Mouse (Mus musculus): ENCODE results near the gene Rps27. TPM values are rescaled to one million over a fixed set of nuclear protein-coding genes. Genes with fewer than 3 reads are reported as not detected.

The Rps27 gene
- polyA plus RNA-seq, 1 experiment, result 2,177 TPM

GRCm38 (mm10) chr3:90209908-90210566 is 3.4 kb downstream of the Rps27 start:
- DNase-seq, result no peak
- TF ChIP-seq CTCF (IDR thresholded peaks at IDR 0.05; ENCODE audit: borderline replicate concordance, control insufficient read depth, extremely low read depth, insufficient read depth, low read length, poor library complexity), result no peak
- no peak for TF ChIP-seq POLR2A (IDR thresholded peaks at IDR 0.05; ENCODE audit: control insufficient read depth, extremely low read depth, insufficient read depth, low read length, poor library complexity)
- Histone ChIP-seq H3K27me3 (ENCODE audit: control insufficient read depth, insufficient read depth, low read length) (no peaks in the 10 kb centered on the region), H3K4me1 (replicated peaks; ENCODE audit: control insufficient read depth, insufficient read depth, low read length) (peaks cover 10% of the 10 kb centered on the region), H3K27ac (ENCODE audit: control insufficient read depth, insufficient read depth, low read length) (no peak overlapping the region), H3K4me3 (ENCODE audit: control insufficient read depth, insufficient read depth, low read length) (no peak overlapping the region), H3K36me3 (ENCODE audit: control insufficient read depth, insufficient read depth, low read length) (peaks cover 46% of the 10 kb centered on the region)
- WGBS, result 95% methylated on average over 5 of the region's 5 CpGs

GRCm38 (mm10) chr3:90208662-90209061 is 4.8 kb downstream of the Rps27 start:
- no peak for TF ChIP-seq POLR2A (IDR thresholded peaks at IDR 0.05; ENCODE audit: control insufficient read depth, extremely low read depth, insufficient read depth, low read length, poor library complexity)
- TF ChIP-seq CTCF (IDR thresholded peaks at IDR 0.05; ENCODE audit: borderline replicate concordance, control insufficient read depth, extremely low read depth, insufficient read depth, low read length, poor library complexity), result no peak
- 95% methylated on average over 2 of the region's 2 CpGs for WGBS
- no peak overlapping the region for H3K27ac ChIP-seq (ENCODE audit: control insufficient read depth, insufficient read depth, low read length)

DNA sequence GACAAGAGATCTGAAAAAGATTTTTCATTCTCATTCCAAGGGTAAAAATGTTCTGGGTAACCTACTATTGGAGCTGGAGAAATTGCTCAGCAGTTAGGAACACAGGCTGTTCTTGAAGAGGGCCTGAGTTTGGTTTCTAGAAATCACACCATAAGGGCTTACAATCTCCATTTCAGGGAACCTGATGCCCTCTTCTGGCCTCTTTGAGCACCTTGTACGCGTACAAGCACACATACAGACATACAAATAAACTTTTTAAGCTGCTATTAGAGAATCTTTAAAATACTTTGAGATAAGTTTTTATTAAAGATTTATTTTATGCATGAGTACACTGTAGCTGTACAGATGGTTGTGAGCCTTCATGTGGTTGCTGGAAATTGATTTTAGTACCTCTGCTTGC is 8.9 kb downstream of the Rps27 start:
- no peak for DNase-seq
- Histone ChIP-seq H3K36me3 (ENCODE audit: control insufficient read depth, insufficient read depth, low read length) (peaks cover 19% of the 10 kb centered on the region; the same call in 1 of the 2 replicates), H3K27ac (ENCODE audit: control insufficient read depth, insufficient read depth, low read length) (no peak overlapping the region), H3K4me3 (ENCODE audit: control insufficient read depth, insufficient read depth, low read length) (no peak overlapping the region), H3K27me3 (ENCODE audit: control insufficient read depth, insufficient read depth, low read length) (no peaks in the 10 kb centered on the region), H3K4me1 (replicated peaks; ENCODE audit: control insufficient read depth, insufficient read depth, low read length) (no peaks in the 10 kb centered on the region)
- no peak for TF ChIP-seq POLR2A (IDR thresholded peaks at IDR 0.05; ENCODE audit: control insufficient read depth, extremely low read depth, insufficient read depth, low read length, poor library complexity)
- TF ChIP-seq CTCF (IDR thresholded peaks at IDR 0.05; ENCODE audit: borderline replicate concordance, control insufficient read depth, extremely low read depth, insufficient read depth, low read length, poor library complexity), result no peak
- 99% methylated on average over 2 of the region's 2 CpGs for WGBS

More at GRCm38 (mm10) chr3:90208662-90209061, 4.8 kb downstream of the Rps27 start:
- Histone ChIP-seq H3K4me1 (replicated peaks; ENCODE audit: control insufficient read depth, insufficient read depth, low read length) (peaks cover 8% of the 10 kb centered on the region), H3K4me3 (ENCODE audit: control insufficient read depth, insufficient read depth, low read length) (no peak overlapping the region), H3K36me3 (ENCODE audit: control insufficient read depth, insufficient read depth, low read length) (peaks cover 46% of the 10 kb centered on the region), H3K27me3 (ENCODE audit: control insufficient read depth, insufficient read depth, low read length) (no peaks in the 10 kb centered on the region)
- DNase-seq, result no peak

GRCm38 (mm10) chr3:90203619-90204018 is 9.8 kb downstream of the Rps27 start:
- 95% methylated on average over 5 of the region's 5 CpGs for WGBS
- H3K27me3 ChIP-seq (ENCODE audit: control insufficient read depth, insufficient read depth, low read length), result no peaks in the 10 kb centered on the region
- no peak for DNase-seq

GRCm38 (mm10) chr3:90202884-90203283 is 10.6 kb downstream of the Rps27 start:
- Histone ChIP-seq H3K27me3 (ENCODE audit: control insufficient read depth, insufficient read depth, low read length) (no peaks in the 10 kb centered on the region), H3K4me3 (ENCODE audit: control insufficient read depth, insufficient read depth, low read length) (no peak overlapping the region), H3K27ac (ENCODE audit: control insufficient read depth, insufficient read depth, low read length) (no peak overlapping the region), H3K36me3 (ENCODE audit: control insufficient read depth, insufficient read depth, low read length) (peaks cover 7% of the 10 kb centered on the region; the same call in 1 of the 2 replicates), H3K4me1 (replicated peaks; ENCODE audit: control insufficient read depth, insufficient read depth, low read length) (no peaks in the 10 kb centered on the region)
- TF ChIP-seq CTCF (IDR thresholded peaks at IDR 0.05; ENCODE audit: borderline replicate concordance, control insufficient read depth, extremely low read depth, insufficient read depth, low read length, poor library complexity) (no peak), POLR2A (IDR thresholded peaks at IDR 0.05; ENCODE audit: control insufficient read depth, extremely low read depth, insufficient read depth, low read length, poor library complexity) (no peak)
- WGBS, result 85% methylated on average over 1 of the region's 1 CpGs
- DNase-seq, result no peak

More at GRCm38 (mm10) chr3:90203619-90204018, 9.8 kb downstream of the Rps27 start:
- Histone ChIP-seq H3K36me3 (ENCODE audit: control insufficient read depth, insufficient read depth, low read length) (peaks cover 14% of the 10 kb centered on the region; the same call in 1 of the 2 replicates), H3K27ac (ENCODE audit: control insufficient read depth, insufficient read depth, low read length) (no peak overlapping the region), H3K4me1 (replicated peaks; ENCODE audit: control insufficient read depth, insufficient read depth, low read length) (no peaks in the 10 kb centered on the region), H3K4me3 (ENCODE audit: control insufficient read depth, insufficient read depth, low read length) (no peak overlapping the region)
- TF ChIP-seq POLR2A (IDR thresholded peaks at IDR 0.05; ENCODE audit: control insufficient read depth, extremely low read depth, insufficient read depth, low read length, poor library complexity) (no peak), CTCF (IDR thresholded peaks at IDR 0.05; ENCODE audit: borderline replicate concordance, control insufficient read depth, extremely low read depth, insufficient read depth, low read length, poor library complexity) (no peak)

- H3K27ac ChIP-seq (ENCODE audit: control insufficient read depth, insufficient read depth, low read length), result no peak overlapping the region
Observed at GRCm38 (mm10) chr3:90197548-90197947, 15.9 kb downstream of the Rps27 start.

More at GRCm38 (mm10) chr3:90197548-90197947, 15.9 kb downstream of the Rps27 start:
- TF ChIP-seq CTCF (IDR thresholded peaks at IDR 0.05; ENCODE audit: borderline replicate concordance, control insufficient read depth, extremely low read depth, insufficient read depth, low read length, poor library complexity) (no peak), POLR2A (IDR thresholded peaks at IDR 0.05; ENCODE audit: control insufficient read depth, extremely low read depth, insufficient read depth, low read length, poor library complexity) (no peak)
- Histone ChIP-seq H3K27me3 (ENCODE audit: control insufficient read depth, insufficient read depth, low read length) (no peaks in the 10 kb centered on the region), H3K4me1 (replicated peaks; ENCODE audit: control insufficient read depth, insufficient read depth, low read length) (no peaks in the 10 kb centered on the region), H3K4me3 (ENCODE audit: control insufficient read depth, insufficient read depth, low read length) (no peak overlapping the region), H3K36me3 (ENCODE audit: control insufficient read depth, insufficient read depth, low read length) (no peaks in the 10 kb centered on the region)
- DNase-seq, result no peak
- 96% methylated on average over 1 of the region's 1 CpGs for WGBS
